Comparison of ENCODE assay signal across 1 mouse cellular context in the genomic region with DNA sequence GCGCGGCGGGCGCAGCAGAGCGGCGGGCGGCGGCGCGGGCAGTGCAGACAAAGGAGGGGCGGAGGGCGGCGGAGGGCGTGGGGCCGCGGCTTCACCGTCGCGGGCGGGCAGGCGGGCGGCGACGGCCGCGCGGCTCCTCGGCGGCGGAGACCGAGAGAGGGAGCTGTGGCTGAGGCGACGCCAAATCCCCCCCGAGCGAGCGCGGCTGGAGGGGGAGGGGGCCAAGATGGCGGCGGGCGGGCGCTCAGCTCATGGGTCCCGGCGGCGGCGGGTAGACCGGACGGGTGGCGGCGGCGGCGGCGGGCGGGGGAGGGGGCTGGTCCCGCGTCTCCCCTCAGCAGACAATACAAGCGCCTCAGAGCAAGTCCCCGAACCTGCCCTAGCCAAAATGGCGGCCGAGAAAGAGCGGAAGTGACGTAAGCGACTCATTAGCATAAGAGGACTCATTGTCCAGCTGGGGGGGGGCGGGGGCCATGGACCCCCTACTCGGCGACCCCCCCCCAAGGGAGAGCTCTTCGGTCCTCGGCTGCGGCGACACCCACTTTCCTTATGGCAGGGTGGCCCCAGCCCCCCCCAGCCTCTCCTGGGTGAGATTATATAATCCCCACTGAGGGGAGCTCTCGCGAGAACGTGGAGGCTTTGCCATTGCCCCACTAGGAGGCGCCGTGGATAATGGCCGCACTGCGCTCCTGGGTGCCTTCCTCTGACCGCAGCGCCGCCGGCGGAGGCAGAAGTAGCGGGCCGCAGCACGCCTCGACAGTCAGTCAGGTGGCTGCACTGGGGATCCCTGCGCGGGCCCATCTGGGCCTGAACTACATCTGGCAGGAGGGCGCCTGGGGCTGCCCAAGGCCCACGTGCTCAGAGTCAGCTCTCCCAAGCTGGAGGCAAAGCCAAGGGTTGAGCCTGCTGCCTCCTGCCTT.
TF ChIP-seq lines count a peak whose summit lies in the region.

Gene Adnp (minus strand): TSS at position 388 of the 920 bp plus-strand sequence.

TF ChIP-seq in CH12.LX, 34 proteins besides CTCF, POLR2A, EP300 and RAD21 (continued from another document):
- TF ChIP-seq ZKSCAN1 (IDR thresholded peaks at IDR 0.05; ENCODE audit: borderline replicate concordance, low read depth, low read length) (peak; percentile 67; the same call in 1 of the 2 replicates), KAT2A (IDR thresholded peaks at IDR 0.05; ENCODE audit: insufficient replicate concordance, low read length) (peak; percentile 99), ETS1 (conservative IDR thresholded peaks at IDR 0.05; ENCODE audit: low read depth, low read length) (peak; percentile 86), POLR2AphosphoS2 (IDR thresholded peaks at IDR 0.05; ENCODE audit: low read depth, low read length) (peak; percentile 82), RCOR1 (conservative IDR thresholded peaks at IDR 0.05; ENCODE audit: low read depth, low read length) (peak; percentile 91), MAX (IDR thresholded peaks at IDR 0.05; ENCODE audit: low read length) (peak; percentile 98), ZMIZ1 (IDR thresholded peaks at IDR 0.05; ENCODE audit: low read depth, low read length) (peak; percentile 90; the same call in 1 of the 2 replicates), NRF1 (IDR thresholded peaks at IDR 0.05; ENCODE audit: low read depth, low read length) (peak; percentile 71), SIN3A (IDR thresholded peaks at IDR 0.05; ENCODE audit: low read length) (peak; percentile 97), MXI1 (IDR thresholded peaks at IDR 0.05; ENCODE audit: low read depth, low read length) (peak; percentile 96), JUND (conservative IDR thresholded peaks at IDR 0.05; ENCODE audit: low read depth, low read length) (peak; percentile 51; the same call in 1 of the 2 replicates), USF1 (IDR thresholded peaks at IDR 0.05; ENCODE audit: low read depth, low read length) (peak; percentile 85), PAX5 (IDR thresholded peaks at IDR 0.05; ENCODE audit: low read length) (no peak), USF2 (conservative IDR thresholded peaks at IDR 0.05; ENCODE audit: low read depth, low read length) (no peak; the same call in 1 of the 2 replicates), MYC (IDR thresholded peaks at IDR 0.05; ENCODE audit: low read depth, low read length) (peak; percentile 97), JUN (IDR thresholded peaks at IDR 0.05; ENCODE audit: insufficient read depth, low read depth, low read length) (peak; percentile 43; the same call in 1 of the 2 replicates), NELFE (IDR thresholded peaks at IDR 0.05; ENCODE audit: low read depth, low read length) (peak; percentile 79; the same call in 1 of the 2 replicates), MEF2A (IDR thresholded peaks at IDR 0.05; ENCODE audit: borderline replicate concordance, low read depth, low read length) (peak; percentile 94), UBTF (IDR thresholded peaks at IDR 0.05; ENCODE audit: low read depth, low read length) (peak; percentile 77), SMC3 (IDR thresholded peaks at IDR 0.05; ENCODE audit: low read depth, low read length) (peak; percentile 36), GABPA (IDR thresholded peaks at IDR 0.05; ENCODE audit: insufficient replicate concordance, low read depth, low read length) (no peak), BHLHE40 (IDR thresholded peaks at IDR 0.05; ENCODE audit: low read depth, low read length) (peak; percentile 88), MAZ (IDR thresholded peaks at IDR 0.05; ENCODE audit: low read depth, low read length) (peak; percentile 98), TCF12 (IDR thresholded peaks at IDR 0.05; ENCODE audit: low read depth, low read length) (peak; percentile 97)
